Mouse (Mus musculus) adrenal gland, postnatal 36 days (tissue): ENCODE data around the gene Xiap. TPM values are rescaled to one million over a fixed set of nuclear protein-coding genes. Genes with fewer than 3 reads are reported as not detected.
A peak's percentile ranks its signal among the peaks of the same experiment; 100 is the strongest.

Experiments
- DNase-seq, 2 experiments: peaks; one replicate each; pipeline ENCODE4 v3.0.0; 2021; ENCODE audit warnings: mixed read lengths in 1 of 2
- total RNA-seq, 2 experiments: library from RNA; stranded (reverse); gene quantifications; 2 replicates each; pipeline ENCODE4 v1.2.3; 2021

Gene Xiap
- total RNA-seq, 2 experiments from 2014 or later = 54.1 to 62.9 TPM

DNA sequence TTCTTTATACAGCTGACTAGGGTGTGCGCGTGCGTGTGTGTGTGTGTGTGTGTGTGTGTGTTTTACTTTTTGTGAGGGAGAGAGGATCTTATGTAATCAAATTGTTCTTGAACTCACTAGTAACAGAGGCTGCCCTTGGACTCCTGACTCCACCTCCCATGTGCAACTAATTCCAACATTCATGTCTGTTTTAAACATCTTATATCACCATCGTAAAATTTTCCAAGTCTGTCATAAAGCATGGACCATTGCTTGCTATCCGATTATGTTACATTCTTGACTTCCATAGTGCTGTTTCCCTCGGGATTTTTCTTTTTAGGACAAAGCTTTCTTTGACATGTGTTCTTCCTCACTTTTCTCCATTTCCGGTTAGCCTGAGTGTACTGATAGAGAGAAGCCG lies 28.3 kb downstream of the Xiap start:
- peak; percentile 12 to 19 for DNase-seq

DNA sequence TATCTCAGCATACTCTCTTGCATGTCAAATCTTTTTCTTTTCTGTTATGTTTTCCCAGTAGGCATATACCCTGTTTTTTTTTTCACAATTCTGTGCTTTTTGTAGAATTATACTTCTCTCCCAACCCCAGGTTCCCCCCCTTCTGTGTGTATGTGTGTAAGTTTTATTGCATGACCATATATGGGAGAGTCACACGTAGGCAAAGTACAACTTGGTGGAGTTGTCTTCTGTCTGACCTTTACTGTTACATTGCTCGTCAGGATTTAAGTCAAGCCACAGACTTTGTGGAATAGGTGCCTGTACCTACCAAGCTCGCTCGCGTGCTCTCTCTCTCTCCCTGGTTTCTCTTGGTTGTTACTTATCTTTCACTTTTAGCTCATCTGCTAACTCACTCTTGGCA lies 28.7 kb downstream of the Xiap start:
- DNase-seq = no peak

DNA sequence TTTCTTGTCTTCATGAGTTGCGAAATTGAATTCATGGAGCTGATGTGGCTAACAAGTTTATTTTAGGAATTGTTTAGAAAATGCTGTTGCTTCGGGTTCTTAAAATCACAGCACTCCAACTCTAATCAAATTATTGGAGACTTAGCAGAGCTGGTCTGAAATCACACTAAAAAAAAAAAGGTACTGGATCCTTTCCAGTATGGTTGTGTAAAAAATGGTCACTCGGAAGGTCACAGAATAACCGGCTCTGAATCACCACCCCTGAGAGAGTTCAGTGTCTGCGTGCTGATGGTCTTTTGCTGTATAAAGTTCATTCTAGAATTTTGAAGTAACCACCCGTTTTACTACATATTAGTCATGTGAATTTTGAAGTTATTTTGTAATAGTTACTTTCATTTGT lies 47.7 kb downstream of the Xiap start:
- peak; percentile 10 to 11 for DNase-seq

DNA sequence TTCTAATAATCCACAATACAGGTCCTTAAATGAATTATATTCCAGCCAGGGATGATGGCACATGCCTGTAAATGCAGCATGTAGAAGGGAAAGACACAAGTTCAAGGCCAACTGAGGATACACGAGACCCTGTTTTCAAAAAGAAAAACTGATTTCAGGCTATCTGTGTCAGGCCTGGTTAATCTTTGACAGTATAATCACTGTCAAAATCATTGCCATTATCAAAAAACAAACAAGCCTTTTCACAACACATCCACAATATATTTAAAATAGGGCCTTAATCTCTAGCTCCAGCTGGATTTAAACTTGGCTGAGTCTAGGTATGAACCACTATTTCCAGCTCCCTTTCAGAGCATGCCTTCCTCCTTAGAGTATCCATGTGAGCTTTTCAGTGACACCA lies 51.1 kb downstream of the Xiap start:
- no peak for DNase-seq

DNA sequence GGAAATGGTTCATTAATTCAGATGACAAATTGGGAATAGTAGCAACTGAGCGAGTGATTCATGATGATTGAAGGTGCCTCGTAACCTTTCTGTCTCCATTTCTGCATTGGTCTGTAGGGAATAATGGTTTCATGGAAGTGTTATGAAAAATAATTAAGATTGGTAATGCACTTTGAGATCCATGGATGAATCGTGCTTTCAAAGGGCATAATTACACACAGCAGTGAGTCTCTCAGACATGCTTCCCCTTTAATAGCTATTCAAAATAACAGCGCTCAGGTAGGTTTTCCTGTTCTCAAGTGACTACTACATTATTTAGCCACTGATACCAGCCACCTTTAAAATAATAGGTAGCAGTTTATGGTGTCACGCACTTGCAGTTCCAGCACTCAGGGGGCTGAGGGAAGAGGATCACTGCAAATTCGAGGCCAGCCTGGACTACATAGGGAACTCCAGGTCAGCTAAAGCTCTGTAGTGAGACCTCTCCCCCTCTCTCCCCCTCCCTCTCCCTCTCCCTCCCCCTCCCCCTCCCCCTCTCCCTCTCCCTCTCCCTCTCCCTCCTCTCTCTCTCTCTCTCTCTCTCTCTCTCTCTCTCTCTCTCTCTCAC lies 60.1 kb downstream of the Xiap start:
- no peak for DNase-seq

DNA sequence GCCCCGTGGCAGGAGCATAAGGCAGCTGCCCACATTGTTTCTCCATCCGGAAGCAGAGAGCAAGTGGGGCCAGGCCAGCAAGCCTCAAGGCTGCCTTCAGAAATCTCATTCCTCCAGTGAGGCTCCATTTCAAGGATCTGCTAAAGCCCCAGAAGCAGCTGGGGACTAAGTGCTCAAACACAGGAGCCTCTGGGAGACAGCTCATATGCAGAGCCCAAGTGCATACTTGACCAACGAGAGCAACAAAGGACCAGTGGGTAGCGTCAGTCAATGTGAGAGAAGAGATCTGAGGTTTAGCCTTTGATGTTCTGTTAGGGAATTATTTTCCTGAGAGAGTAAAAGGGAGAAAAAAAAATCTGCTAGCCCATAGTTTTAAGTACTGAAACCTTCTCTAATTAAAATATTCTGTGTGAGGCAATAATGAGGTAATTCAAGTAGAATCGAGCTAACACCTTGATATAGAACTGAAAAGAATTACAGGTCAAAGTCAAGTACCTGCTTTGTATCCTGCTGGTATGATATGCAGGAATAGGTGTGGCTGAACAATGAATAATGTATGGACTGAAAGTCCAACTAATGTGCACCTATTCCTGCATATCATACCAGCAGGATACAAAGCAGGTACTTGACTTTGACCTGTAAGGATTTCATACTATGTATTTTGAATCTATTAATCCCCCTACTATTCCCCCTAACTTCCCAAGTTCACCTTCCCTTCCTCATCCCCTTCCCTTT lies 65.7 kb downstream of the Xiap start:
- DNase-seq = no peak

DNA sequence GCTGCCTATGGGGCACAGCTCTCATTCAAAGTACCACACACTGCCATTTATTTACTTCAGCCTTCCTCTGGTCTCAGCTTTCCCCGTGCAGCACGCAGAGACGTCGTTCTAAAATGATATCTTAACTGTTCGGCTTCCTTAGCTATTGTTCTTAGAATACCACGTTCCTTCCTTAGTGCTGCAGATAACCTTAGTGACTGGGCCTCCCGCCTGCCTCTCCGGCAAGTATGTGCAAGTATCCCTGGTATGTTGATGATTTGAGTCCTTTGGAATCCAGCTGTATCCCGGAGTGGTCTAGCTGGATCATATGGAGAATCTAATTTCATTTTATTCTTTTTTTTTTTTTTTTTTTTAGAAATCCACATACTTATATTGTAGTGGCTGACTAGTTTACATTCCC lies 80.4 kb downstream of the Xiap start:
- DNase-seq = no peak

DNA sequence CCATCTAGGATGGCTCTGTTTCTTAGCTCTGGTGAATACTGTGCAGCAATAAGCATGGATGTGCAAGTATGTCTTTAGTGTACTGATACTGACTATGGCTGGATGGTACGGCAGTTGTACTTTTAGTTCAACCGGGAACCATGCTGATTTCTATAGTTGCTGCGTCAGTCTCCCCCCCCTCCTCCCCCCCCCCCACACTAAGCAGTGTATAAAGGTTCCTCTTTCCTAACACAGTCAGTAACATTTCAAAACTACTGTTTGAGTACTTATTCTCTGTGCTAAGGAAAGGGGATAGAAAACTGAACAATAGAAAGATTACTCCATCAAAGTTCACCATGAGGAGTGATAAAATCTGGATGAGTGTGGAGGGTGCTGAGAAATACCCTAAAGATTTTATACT lies 83.1 kb downstream of the Xiap start:
- DNase-seq = no peak

DNA sequence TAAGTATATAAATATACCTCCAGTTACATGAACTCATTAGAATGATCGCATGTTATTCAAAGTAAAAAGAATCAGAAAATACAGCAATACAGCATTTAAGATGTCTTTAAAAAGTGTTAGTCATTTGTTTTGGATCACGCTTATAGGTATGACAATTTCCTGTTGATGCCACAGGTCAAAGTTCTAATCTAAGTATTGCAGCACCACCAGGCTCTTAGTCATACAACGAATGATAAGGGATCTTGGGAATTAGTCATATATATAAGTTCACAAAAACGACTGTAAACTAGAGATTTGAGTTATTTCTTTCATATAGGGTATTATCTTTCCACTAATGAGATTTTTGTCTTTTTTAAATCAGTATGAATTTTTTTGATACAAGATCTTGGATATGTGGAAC lies 84.5 kb downstream of the Xiap start:
- DNase-seq = no peak

DNA sequence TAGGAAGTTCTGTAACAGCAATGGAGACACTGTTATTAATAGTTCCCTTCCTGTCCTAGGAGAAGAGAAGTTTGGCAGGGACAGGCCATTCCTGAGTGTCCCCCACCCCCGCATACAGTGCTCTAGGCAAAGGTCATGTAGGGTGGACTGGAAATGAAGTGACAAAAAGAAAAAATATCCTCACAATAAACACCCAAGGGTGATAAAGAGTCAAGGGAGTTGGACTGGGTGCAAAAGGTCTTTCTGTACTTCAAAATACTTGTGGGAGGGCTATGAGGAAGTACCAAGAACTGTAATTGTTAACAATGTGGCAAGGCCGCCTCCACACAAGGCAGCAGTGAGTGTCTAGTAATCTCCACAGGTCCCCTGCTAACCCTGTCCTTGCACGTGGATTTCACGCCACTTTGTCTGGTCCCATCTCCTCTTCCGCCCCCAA lies 88.6 kb downstream of the Xiap start:
- peak; percentile 9 to 35 for DNase-seq

DNA sequence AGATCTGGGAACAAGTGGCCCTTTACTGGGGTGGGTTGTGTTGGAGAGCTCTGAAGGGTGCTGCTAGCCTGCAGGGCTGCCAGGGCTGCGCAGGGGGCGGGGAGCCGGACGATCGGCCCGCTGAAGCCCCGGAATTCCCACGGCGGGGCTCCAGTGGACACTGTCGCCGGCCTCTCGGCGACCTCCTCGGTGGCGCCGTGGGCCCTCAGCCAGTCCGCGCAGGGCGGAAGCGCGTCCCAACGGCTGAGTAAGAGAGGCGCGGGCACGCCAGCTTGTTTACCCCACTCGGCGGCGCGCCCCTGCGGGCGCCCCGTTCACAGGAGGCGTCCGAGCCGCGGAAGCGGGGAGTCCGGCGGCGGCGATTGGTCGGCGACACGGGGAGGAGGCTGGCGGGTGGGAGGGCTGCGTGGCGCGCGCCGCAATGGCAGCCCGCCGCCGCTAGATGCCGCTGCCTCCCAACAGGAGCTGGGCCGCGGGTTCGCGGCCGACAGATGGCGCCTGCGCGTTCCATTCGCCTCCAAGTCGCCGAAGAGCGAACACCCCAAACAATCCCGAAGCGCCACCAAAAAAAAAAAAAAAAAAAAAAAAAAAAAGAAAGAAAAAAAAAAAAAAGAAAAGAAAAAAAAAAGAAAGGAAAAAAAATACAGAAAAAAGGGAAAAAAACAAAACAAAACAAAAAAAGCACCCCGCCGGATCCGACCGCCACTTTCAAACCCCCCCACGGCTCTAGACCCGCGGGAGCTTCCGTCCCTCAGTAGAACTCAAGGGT lies 89.5 kb downstream of the Xiap start, which contains the start of gene Stag2:
Gene Stag2, plus strand, starts transcription at position 530 of the 769 bp plus-strand sequence.
- DNase-seq = peak; percentile 92

DNA sequence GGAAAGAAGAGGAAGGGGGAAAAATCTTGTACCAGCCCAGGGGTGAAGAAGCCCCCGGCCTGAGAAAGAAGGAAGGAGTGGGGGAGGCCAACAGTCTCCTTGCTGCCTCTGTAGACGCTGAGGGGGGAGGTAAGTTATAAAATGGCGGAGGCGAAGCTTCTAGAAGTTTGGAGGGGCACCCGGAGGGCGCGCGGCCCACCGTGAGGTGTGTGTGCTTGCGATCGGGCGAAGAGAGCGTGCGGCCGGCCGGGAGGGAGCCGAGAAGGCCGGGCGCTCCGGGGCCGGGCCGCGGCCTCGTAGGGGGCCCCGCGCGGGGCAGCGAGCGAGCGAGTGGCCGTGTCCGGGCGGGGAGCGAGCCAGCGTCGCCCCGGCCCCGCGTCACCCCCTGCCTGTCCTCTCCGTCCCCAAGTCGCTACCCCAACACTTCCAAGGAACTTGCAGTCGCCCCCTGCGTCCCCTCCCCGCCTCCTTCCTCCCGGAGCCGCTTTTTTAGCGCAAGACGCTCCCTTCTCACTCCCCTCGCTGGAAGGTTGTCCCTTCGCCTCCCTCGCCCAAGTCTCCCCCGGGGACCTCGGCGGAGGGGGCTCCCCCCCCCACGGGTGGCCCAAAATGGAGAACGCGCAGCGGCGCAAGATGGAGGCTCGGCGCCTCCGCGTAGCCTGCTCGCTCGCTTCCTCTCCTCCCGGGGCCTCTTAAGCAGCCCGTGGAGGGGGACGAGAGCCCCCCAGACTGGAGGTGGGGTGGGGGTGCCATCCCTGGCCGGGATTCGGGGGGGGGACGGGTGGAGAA lies 90.3 kb downstream of the Xiap start:
- peak; percentile 58 to 73 for DNase-seq

DNA sequence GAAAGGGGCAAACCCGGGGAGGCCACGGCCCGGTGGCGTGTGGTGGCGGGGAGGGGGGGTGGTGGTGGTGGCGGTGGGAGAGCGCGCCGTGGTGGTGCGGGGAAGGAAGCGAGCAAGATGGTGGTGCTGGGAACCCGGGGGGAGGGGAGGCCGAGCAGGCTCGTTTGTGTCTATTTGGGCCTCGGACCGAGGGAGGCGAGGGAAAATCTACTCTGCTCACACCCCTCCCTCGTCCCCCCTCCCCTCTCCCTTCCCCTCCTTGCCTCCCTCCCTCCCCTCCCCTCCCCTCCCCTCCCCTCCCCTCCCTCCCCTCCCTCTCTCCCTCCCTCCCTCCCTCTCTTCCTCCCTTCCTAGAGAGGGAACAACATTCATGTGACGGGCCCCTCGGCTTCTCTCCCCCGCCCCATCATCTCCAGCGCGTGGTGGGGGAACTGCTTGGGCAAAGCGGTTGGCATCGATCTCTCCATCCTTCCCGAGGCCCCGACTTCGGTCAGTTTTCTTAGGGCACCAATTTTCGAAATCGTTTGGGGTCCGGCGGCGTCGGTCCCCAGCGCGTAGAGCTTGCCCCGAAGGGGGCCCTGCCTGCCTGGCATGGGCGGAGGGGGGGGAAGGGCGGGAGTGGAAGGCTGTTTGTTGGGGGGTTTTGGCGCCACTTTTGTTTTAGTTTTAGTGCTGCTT lies 91.0 kb downstream of the Xiap start:
- DNase-seq = peak; percentile 80 to 87

DNA sequence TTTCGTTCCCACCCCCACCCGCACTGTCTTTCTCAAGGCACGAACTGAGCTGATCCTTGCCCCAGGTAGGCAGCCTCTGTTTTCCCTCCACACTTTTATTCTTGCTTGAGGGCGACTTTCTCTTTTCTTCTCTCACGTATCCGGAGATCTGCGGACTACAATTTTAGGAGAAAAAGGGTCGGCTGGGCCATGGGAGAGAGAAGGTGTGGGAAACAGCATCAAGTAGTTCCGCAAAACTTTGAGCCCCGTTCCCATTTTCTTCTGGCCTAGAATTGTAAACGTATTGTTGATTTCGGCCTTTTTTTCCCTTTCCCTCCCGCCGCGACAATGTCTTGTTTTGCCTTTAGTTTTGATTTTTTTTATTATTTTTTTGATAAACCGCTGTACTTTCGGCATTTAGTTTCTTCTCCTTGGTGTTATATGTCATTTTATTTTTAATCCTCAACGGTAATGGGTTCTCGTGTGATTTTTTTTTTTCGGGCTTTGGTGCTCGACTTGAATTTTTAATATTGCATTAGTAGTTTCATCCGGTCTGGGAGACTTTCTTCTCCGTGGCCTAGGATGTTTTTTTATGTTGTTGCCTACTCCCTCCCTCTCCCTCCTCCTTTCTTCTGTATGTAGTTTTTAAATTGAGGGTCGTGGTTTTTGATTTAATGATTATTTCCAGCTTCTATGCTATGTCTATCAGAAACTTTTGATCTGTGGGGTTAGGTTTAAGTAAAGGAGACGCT lies 91.7 kb downstream of the Xiap start:
- peak in 1 of 2 experiments; percentile 16 for DNase-seq

DNA sequence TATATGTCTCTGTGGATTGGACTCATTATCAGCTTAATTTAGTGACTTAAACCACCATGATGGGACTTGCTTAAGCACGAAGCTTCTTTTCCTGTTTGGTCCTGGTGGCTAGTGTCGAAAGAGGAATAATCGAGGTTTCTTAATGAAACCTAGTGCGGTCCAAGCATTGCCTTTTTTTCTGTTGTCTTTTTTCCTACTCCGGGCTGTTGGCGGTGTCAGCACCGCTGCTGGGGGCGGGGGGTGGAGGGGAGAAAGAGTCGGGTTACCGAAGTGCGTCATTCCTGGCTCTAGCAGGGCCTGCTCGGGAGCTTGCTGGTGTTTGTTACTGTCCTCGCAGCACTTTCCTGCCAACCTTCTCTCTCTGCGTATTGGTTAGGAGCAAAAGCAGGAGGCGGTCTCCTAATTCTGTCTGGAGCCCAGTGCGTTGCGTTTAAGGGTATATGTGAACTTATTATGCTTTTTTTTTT lies 92.5 kb downstream of the Xiap start:
- peak; percentile 86 to 90 for DNase-seq

DNA sequence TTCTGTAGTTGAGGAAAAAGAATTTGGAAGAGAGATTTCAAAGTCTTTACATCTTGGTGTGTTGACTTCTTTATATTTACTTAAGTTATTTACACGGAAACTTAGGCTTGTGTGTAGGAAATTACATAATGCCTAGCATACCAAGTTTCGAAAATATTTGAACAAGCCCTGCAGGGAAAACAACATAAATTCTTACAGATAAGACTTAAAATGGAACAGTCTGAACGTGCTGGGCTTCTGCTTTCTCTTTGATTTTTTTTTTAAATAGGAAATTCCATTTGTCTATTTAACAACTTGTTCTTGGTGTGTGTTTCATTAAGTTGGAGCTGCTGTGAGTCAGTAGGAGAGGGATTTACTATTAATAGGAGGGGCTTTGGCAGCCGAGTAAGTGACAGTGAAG lies 93.6 kb downstream of the Xiap start:
- DNase-seq = no peak
